Mouse (Mus musculus) midbrain, postnatal 0 days (tissue): ENCODE measurements at regions not wholly inside any gene's neighbourhood (a gene's known extent, or its start where the extent isn't known, plus 50 kb on each side); places are given as distances from the start of the nearest gene placed in this dataset.
A peak's percentile ranks its signal among the peaks of the same experiment; 100 is the strongest.

ENCODE experiments used
- ATAC-seq: fragments of 200-750 bp; cut with Nextera tagmentation; 2 replicates; pipeline ENCODE4 v1.8.0; 2017; ENCODE audit warnings: moderate number of reproducible peaks, mild to moderate bottlenecking, moderate TSS enrichment, moderate library complexity; ENCODE audit not compliant: low FRiP score
- DNase-seq: peaks from one replicate; pipeline ENCODE4 v3.0.0-alpha.2; 2015; ENCODE audit warnings: low spot score
- H3K27ac ChIP-seq: fragments of 300-500 bp; sonication (generic); 2 replicates; pipeline ENCODE4 v1.5.1; 2014; ENCODE audit warnings: low read depth, mild to moderate bottlenecking, low read length, mixed read lengths
- H3K27me3 ChIP-seq: fragments of 300-500 bp; sonication (generic); 2 replicates; pipeline ENCODE4 v1.6.1; 2014; ENCODE audit warnings: low read length, control low read depth, mixed read lengths; ENCODE audit not compliant: insufficient read depth
- H3K36me3 ChIP-seq: fragments of 300-500 bp; sonication (generic); 2 replicates; pipeline ENCODE4 v1.6.1; 2014; ENCODE audit warnings: low read length, control low read depth, mixed read lengths; ENCODE audit not compliant: insufficient read depth
- H3K4me1 ChIP-seq: fragments of 300-500 bp; sonication (generic); 2 replicates; pipeline ENCODE4 v1.6.1; 2014; ENCODE audit warnings: mild to moderate bottlenecking, control low read depth, antibody characterized with exemption, low read length, mixed read lengths; ENCODE audit not compliant: insufficient read depth
- H3K4me2 ChIP-seq: fragments of 300-500 bp; sonication (generic); 2 replicates; pipeline ENCODE4 v1.6.1; 2014; ENCODE audit warnings: low read depth, mild to moderate bottlenecking, low read length, mixed read lengths; ENCODE audit not compliant: poor library complexity, severe bottlenecking
- H3K4me3 ChIP-seq: fragments of 300-500 bp; sonication (generic); 2 replicates; pipeline ENCODE4 v1.5.1; 2014; ENCODE audit warnings: low read depth, mild to moderate bottlenecking, low read length, moderate library complexity
- H3K9ac ChIP-seq: fragments of 300-500 bp; sonication (generic); replicated peaks from 2 replicates; pipeline ENCODE4 v1.6.1; 2014; ENCODE audit warnings: mild to moderate bottlenecking, low read length, moderate library complexity, mixed read lengths; ENCODE audit not compliant: poor library complexity, severe bottlenecking
- H3K9me3 ChIP-seq: fragments of 300-500 bp; sonication (generic); 2 replicates; pipeline ENCODE4 v1.6.1; 2016; ENCODE audit warnings: low read length, control low read depth
- CTCF ChIP-seq: IDR thresholded peaks from 2 replicates; pipeline ENCODE4 v1.5.1; 2016; ENCODE audit warnings: antibody characterized with exemption, mild to moderate bottlenecking
- WGBS: fragments of 180-500 bp; shearing (Covaris S2); extraction: QIAGEN DNeasy Blood & Tissue Kit; methylation state at CpG from one replicate; pipeline ENCODE4 v1.1.7; 2014; 5-methylcytosine and 5-hydroxymethylcytosine counted together

DNA sequence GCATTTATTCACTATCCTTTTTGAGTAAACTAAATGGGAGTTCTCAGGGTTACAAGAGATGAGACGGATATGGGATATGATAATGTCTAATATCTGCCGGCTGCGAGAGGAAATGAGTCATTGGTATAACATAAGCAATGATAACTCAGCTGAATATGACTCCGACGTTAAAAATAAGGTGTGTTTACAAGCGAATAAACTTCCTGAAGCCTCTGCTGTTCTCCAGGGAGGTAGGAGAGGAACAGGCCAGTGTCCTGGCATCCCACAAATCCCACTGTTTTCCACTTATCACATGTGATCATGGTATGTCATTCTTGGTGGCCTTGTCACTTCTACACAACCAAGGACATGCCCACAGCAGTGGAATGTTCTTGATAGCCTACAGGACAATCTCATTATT is 641.7 kb upstream of the Sall1 start:
- H3K4me3 ChIP-seq, result no peak overlapping the region
- ATAC-seq, result no peak
- no peak overlapping the region for H3K9ac ChIP-seq
- WGBS, result 96% methylated on average over 6 of the region's 6 CpGs
- no peak overlapping the region for H3K27ac ChIP-seq
- no peaks in the 10 kb centered on the region for H3K27me3 ChIP-seq
- DNase-seq, result no peak
- no peaks in the 10 kb centered on the region for H3K4me1 ChIP-seq
- TF ChIP-seq CTCF, result no peak
- no peak overlapping the region for H3K4me2 ChIP-seq
- H3K36me3 ChIP-seq, result no peaks in the 10 kb centered on the region
- H3K9me3 ChIP-seq, result no peaks in the 10 kb centered on the region

DNA sequence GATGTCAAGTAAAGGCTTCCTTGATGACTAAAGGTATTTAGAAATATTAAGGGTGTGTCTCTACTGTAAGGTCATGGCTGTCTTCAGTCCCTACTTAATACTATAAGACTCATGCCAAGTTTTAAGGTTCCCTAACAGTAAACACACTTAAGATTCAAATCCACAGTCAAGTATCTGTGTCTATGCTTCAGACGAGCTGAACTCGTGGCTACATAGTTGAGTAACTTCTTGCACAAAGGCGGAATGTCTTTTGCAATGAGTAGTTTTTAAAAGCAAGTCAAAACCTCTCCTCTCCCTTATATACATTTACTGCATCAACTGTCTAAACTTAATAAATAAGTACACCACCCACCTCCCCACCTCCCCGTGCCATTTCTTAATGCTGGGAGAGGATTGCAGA is 637.0 kb upstream of the Sall1 start:
- 93% methylated on average over 4 of the region's 4 CpGs for WGBS
- Histone ChIP-seq H3K36me3 (no peaks in the 10 kb centered on the region), H3K9me3 (no peaks in the 10 kb centered on the region), H3K27ac (no peak overlapping the region), H3K4me1 (no peaks in the 10 kb centered on the region), H3K4me3 (no peak overlapping the region), H3K4me2 (no peak overlapping the region), H3K9ac (no peak overlapping the region), H3K27me3 (no peaks in the 10 kb centered on the region)
- ATAC-seq (no peak), DNase-seq (no peak)
- TF ChIP-seq CTCF, result no peak

DNA sequence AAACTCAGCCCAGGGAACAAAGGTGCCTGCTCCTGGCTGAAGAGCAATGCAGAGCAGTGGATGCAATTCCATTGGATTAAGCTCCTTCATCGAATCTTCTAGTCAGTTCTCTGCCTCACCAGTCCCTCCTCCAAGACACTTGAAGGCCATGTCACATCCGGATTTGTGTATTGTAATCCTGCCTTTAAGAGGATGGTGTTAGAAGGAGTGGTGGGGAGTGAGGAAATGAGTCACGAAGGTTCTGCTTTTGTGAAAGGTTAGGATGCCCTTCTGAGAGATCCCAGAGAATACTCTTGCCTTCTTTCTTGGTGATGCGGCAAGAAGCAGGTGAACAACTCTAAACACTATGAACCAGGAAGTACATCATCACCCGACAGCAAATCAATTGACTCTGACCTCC is 636.4 kb upstream of the Sall1 start:
- H3K4me1 ChIP-seq, result no peaks in the 10 kb centered on the region
- no peaks in the 10 kb centered on the region for H3K9me3 ChIP-seq
- no peak overlapping the region for H3K27ac ChIP-seq
- H3K4me3 ChIP-seq, result no peak overlapping the region
- no peak for ATAC-seq
- 64% methylated on average over 5 of the region's 5 CpGs for WGBS
- no peak for DNase-seq
- no peak overlapping the region for H3K4me2 ChIP-seq
- H3K9ac ChIP-seq, result no peak overlapping the region
- H3K36me3 ChIP-seq, result no peaks in the 10 kb centered on the region
- no peaks in the 10 kb centered on the region for H3K27me3 ChIP-seq
- no peak for TF ChIP-seq CTCF

DNA sequence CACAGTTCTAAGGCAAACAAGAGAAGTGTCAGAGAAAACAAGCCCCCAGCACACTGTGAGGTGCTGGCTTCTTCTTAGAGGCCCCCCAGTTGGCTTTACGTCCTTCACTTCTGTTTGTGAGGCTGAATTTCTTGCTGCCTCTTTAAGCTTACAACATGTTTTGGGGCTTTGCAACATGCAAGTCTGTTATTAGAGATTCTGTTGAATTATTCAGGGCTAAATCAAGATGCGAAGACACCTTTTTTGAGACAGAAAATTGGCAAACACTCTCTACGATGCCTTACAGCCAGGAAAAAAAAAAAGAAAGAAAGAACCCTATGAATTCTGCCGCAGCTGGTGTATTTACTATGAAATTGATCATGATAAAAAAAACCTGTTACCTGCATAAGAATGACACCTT is 635.6 kb upstream of the Sall1 start:
- TF ChIP-seq CTCF, result no peak
- ATAC-seq (no peak), DNase-seq (no peak)
- Histone ChIP-seq H3K27ac (no peak overlapping the region), H3K4me2 (no peak overlapping the region), H3K27me3 (no peaks in the 10 kb centered on the region), H3K36me3 (no peaks in the 10 kb centered on the region), H3K4me3 (no peak overlapping the region), H3K9me3 (no peaks in the 10 kb centered on the region), H3K9ac (no peak overlapping the region), H3K4me1 (no peaks in the 10 kb centered on the region)
- WGBS, result 18% methylated on average over 4 of the region's 4 CpGs

DNA sequence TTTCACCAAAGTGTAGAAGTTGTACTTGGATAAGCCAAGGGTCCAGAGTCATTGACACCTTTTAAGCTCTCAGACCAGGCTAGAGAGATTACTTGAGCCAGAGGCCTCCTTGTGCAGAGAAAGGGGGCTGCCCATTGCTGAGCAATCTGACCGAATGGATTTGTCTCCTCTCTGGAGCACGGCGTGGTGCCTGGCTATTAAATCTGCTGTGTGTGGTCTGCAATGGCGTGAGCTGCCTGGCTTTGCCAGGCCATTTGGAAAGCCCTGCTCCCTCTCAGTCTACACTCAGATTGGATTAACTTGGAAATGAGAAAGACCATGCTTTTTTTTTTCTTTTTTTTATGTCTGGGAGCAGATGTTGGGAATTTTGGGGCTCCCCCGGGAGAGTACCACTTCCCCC is 633.3 kb upstream of the Sall1 start:
- no peak overlapping the region for H3K4me3 ChIP-seq
- H3K9me3 ChIP-seq, result no peaks in the 10 kb centered on the region
- ATAC-seq, result no peak
- no peak overlapping the region for H3K9ac ChIP-seq
- H3K4me1 ChIP-seq, result no peaks in the 10 kb centered on the region
- 40% methylated on average over 5 of the region's 5 CpGs for WGBS
- H3K36me3 ChIP-seq, result no peaks in the 10 kb centered on the region
- no peak overlapping the region for H3K4me2 ChIP-seq
- no peaks in the 10 kb centered on the region for H3K27me3 ChIP-seq
- peak; percentile 41 for DNase-seq
- TF ChIP-seq CTCF, result no peak
- H3K27ac ChIP-seq, result no peak overlapping the region

DNA sequence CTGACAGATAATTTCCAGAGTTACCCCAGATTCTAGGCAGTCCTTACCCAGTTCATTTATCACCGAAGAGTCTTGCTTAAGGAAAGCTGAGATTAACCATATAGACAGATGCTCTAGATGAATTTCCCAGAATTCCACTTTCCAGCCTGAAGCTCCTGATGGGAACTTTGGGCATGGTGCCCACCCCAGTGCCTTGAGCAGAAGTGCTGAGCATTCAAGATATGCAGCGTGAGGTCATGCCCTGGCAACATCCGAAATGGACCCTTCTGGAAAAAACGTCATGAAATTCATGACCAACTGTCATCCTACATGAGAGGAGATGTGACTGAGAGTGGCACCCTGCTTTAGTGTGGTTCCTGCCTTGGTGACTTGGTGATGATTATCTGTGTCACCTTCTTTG is 629.9 kb upstream of the Sall1 start:
- Histone ChIP-seq H3K4me3 (no peak overlapping the region), H3K9ac (no peak overlapping the region), H3K4me1 (no peaks in the 10 kb centered on the region), H3K27ac (no peak overlapping the region), H3K4me2 (no peak overlapping the region), H3K27me3 (0 out of 2 replicates have a peak, but pooled peaks cover 2% of the 10 kb centered on the region), H3K36me3 (no peaks in the 10 kb centered on the region), H3K9me3 (no peaks in the 10 kb centered on the region)
- WGBS, result 84% methylated on average over 4 of the region's 4 CpGs
- DNase-seq (peak; percentile 34), ATAC-seq (no peak)
- no peak for TF ChIP-seq CTCF

DNA sequence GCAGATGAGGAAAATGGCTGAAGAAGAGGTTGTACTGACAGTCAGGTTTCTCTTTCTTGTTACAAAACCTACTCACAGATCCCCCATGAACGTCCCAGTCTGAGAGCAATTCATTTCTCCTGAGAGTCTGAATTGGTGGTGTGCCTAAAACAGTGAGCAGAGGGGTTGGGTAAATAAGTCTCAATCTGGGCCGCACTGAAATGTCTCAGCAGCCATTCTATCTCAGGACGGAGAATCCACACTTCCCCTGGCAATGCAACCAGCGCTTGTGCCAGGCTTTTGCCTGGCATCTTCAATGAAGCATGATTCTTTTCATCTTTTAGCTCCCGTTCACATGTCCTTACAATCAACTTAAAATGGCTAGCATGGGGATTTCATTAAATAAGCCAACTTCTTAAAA is 628.7 kb upstream of the Sall1 start:
- Histone ChIP-seq H3K36me3 (no peaks in the 10 kb centered on the region), H3K9me3 (no peaks in the 10 kb centered on the region), H3K4me2 (no peak overlapping the region), H3K4me1 (no peaks in the 10 kb centered on the region), H3K4me3 (no peak overlapping the region), H3K27ac (no peak overlapping the region), H3K9ac (no peak overlapping the region), H3K27me3 (0 out of 2 replicates have a peak, but pooled peaks cover 2% of the 10 kb centered on the region)
- WGBS, result 70% methylated on average over 5 of the region's 5 CpGs
- no peak for TF ChIP-seq CTCF
- DNase-seq, result no peak
- no peak for ATAC-seq
